Mouse (Mus musculus) central nervous system, embryonic 18 days (tissue): ENCODE measurements around the gene Isy1. TPM values are rescaled to one million over a fixed set of nuclear protein-coding genes. Genes with fewer than 3 reads are reported as not detected.

ENCODE experiments used
- polyA plus RNA-seq: library from polyadenylated mRNA; depleted of rRNA; stranded (reverse); fragments of >200 nt; gene quantifications from 2 replicates; pipeline ENCODE4 v1.2.3, GENCODE M21; 2012; rRNA removed

Gene Isy1
- polyA plus RNA-seq: 32.0 and 38.4 TPM in 2 replicates

DNA sequence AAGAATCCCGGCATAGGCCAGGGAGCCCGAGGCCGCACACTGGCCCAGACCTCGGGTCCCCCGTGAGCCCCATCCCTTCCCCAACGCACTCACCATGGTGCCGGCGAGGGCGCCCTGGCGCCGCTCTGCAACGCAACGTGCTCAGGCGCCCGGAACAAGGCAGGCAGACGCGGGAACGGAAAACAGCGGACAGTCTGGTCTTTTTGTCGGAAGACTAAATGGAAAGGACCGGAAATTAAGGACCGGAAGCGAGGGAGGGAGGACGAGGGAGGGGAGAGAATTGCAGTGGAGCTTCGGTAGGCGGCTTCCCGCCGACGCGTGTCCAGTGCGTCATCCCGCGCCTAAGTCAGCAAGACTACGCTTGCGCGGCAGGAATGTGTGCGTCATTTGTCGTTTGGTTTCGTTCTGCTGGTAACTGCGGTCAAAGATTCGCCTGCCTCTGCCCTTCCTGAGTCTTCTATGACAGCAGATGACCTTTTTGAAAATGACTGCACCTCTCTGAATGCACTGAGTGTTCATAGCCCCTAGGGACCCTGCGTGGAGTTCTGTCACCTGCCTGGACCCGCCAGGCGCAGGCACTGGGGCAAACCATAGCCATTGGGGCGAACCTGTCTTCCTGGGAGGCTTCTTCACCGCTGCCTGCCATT lies at the start of gene Isy1:
Gene Isy1 (minus strand): TSS at position 248 of the 647 bp plus-strand sequence.

DNA sequence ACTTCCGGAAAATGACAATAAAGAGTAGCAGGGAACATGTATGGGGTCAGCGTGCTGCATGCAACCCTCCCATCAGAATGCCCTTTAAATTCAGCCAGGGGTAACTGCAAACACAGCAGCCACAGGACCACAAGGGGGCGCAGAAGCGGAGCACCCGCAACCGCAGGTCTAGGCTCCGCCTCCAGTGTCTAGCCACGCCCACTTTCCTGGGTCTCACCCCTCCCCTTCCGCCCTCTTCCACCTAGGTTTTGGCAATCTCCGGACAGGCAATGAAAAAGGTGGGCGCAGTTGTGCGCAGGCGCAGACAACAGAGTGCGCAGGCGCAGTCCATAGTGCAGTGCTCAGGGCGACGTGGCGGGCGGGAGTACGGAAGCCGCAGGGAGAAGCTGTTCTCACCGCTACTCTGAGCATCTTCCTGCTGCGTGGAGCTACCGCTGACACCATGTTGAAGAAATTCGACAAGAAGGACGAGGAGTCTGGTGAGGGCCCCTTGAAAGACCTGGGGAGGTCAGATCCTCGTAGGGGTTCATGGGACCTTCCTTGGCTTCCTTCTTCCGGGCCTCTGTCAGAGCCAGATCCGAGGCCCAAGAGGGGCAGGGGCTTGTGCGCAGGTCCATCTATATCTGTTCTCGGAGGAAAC lies 49.1 kb upstream of the Isy1 start, which contains the start of gene Copg1:
Gene Copg1 (plus strand): TSS at position 221 of the 640 bp plus-strand sequence.

DNA sequence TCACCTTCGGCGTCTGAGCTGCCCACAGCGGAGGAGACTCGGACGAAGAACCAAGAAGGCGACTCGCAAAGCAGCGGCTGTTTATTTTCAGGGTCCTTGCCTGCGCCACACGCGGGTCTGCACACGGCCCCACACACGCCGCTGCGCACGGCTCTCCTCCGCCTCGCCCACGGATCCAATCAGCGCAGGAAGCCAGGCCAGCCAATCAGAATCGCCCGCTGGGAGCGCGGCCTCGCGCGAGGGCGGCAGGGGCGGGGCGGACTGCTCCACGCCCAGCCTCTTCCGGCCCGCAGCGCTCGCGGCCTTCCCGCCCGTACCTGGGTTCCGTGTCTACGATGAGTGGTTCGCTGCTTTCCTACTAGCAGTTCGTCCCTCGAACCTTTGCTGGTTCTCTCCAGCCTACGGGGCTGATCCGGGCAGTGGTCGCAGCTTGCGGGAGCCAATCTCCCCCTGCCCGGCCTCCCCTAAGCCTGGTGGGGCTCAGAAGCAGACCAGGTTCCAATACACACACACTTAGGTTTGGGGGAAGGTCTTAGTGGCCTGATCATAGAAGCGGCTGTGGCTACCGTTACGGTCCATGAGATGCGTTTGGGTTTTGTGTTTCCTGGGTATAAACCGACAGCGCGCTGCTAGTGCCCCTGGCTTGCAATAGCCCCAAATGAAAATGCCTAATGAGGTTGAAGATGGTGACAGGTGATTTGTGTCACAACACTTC lies 12.5 kb upstream of the Isy1 start, which contains the start of gene Cnbp:
Gene Cnbp (minus strand): TSS at position 207 of the 715 bp plus-strand sequence.

DNA sequence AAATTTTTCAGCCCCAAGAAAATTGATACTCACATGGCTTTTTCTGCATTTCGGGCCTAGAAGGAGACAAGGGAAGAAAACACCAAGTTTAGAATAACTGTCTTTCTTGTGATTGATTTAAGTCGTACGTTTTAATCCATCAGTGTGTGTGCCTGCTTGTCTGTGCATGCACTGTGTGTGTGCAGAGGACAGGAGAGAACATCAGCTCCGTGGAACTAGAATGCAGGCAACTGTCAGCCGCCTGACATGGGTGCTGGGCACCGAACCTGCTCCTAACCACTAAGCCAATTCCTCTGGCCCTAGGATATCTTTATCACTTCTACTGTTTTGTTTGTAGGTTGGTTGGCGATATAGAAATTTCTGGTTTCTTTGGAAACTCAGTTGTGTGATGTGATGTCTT lies 2.9 kb downstream of the Isy1 start, which contains the start of gene Gm45140:
Gene Gm45140 (minus strand): TSS at position 101 of the 400 bp plus-strand sequence.

DNA sequence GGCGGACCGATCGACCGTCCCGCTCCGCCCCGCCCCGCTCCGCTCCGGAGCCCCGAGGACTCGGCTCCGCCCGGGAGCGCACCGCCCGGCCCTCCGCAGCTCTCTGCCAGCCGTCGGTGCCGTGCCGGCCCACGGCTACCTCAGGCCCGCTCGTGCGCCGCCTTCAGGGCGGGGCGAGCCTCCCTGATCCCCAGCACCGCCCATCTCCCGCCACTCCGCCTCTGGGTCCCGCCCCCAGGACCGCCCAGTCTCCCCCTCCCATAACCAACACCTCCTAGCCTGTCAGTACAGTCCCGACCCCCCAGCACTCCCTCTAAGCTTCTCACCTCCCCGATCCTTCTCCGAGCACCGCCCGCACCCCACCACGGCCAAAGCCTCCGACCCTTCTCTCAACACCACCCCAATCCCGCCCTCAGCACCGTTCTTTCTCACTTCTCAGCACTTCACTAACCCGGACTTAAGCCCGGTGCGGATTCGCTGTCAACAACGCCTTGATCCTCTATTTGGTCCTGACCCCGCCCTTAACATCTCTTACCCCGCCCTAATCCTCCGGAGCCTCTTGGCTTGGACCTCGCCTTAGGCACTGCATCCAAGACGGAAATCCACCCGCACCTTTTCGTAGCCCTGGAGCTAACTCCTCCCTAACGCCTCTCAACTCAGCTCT lies 26.8 kb downstream of the Isy1 start, which contains the start of gene Rab43:
Gene Rab43 (minus strand): TSS at position 490 of the 664 bp plus-strand sequence.

DNA sequence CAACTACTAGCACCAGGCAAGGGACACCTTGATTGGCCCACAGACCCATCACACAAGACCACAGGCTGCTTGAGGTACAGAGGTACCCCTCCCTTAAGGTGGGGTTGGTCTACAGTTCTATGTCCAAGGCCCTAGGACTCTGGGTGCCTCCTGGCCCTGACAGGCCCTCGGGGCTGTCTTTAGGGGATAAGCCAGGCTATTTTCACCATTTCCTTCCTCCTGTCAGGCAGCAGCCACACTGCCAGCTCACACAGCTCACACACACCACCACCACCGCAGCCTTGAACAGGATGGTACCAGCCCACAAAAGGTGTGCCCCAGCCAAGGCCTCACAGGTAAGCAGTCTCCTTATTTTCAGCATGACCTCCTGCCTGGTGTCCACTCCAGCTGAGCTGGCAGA lies 60.8 kb downstream of the Isy1 start, which contains the start of gene Gp9:
Gene Gp9 (plus strand): TSS at position 231 of the 400 bp plus-strand sequence.

Other genes starting within 250 kb of the Isy1 start
- gene Prokr1, start 248.1 kb downstream of the Isy1 start, polyA plus RNA-seq: 1.1 and 1.6 TPM in 2 replicates
- gene Aplf, start 166.6 kb downstream of the Isy1 start, polyA plus RNA-seq: 6.8 and 7.7 TPM in 2 replicates
- 3.7 and 4.2 TPM in 2 replicates for gene Efcc1, start 107.9 kb downstream of the Isy1 start, polyA plus RNA-seq
- 0.15 TPM in 1 of 2 replicates, not detected in the other for gene Gp9, start 60.7 kb downstream of the Isy1 start, polyA plus RNA-seq
- 13.4 and 13.8 TPM in 2 replicates for gene Rab43, start 26.6 kb downstream of the Isy1 start, polyA plus RNA-seq
- 6.0 and 8.7 TPM in 2 replicates for gene Gm45140, start 3.0 kb downstream of the Isy1 start, polyA plus RNA-seq
- gene Cnbp, start 12.3 kb upstream of the Isy1 start, polyA plus RNA-seq: 263 and 285 TPM in 2 replicates
- 113 and 116 TPM in 2 replicates for gene Copg1, start 49.0 kb upstream of the Isy1 start, polyA plus RNA-seq
- gene Hmces, start 75.1 kb upstream of the Isy1 start, polyA plus RNA-seq: 41.5 and 42.1 TPM in 2 replicates
- 72.2 and 90.4 TPM in 2 replicates for gene H1fx, start 142.8 kb upstream of the Isy1 start, polyA plus RNA-seq
- gene Rab7, start 206.5 kb upstream of the Isy1 start, polyA plus RNA-seq: 318 and 321 TPM in 2 replicates
- 206 and 226 TPM in 2 replicates for gene Rpn1, start 245.7 kb upstream of the Isy1 start, polyA plus RNA-seq